Mouse (Mus musculus): Measurements from ENCODE around the gene Pcdh17. TPM values are rescaled to one million over a fixed set of nuclear protein-coding genes. Genes with fewer than 3 reads are reported as not detected.

Gene Pcdh17
- polyA plus RNA-seq (2017; shearing (Covaris generic)) = not detected

GRCm38 (mm10) chr14:84443288-84443686, at the start of gene Pcdh17:
Gene Pcdh17, plus strand, starts transcription at chr14:84443563.

